Mouse (Mus musculus) adrenal gland, postnatal 4 days (tissue): ENCODE results near the gene Tcp11l1. TPM values are rescaled to one million over a fixed set of nuclear protein-coding genes. Genes with fewer than 3 reads are reported as not detected.

Source experiments
- DNase-seq, 2 experiments: peaks; one replicate each; pipeline ENCODE4 v3.0.0; 2021 to 2022; ENCODE audit warnings: low spot score in 2 of 2, mixed read lengths in 2 of 2
- total RNA-seq, 2 experiments: library from RNA; stranded (reverse); gene quantifications; 2 replicates each; pipeline ENCODE4 v1.2.3; 2021

The Tcp11l1 gene
- total RNA-seq, 2 experiments from 2014 or later: 15.5 to 19.3 TPM

- DNase-seq: no peak
Measured at GRCm38 (mm10) chr2:104714254-104714691, 2.3 kb upstream of the Tcp11l1 start.

GRCm38 (mm10) chr2:104712486-104712809 is 479 bp upstream of the Tcp11l1 start:
- DNase-seq: no peak

- no peak for DNase-seq
Measured at GRCm38 (mm10) chr2:104710670-104711370, 1.1 kb downstream of the Tcp11l1 start.

GRCm38 (mm10) chr2:104709786-104710337 is 2.1 kb downstream of the Tcp11l1 start:
- no peak for DNase-seq

GRCm38 (mm10) chr2:104704355-104704754 is 7.6 kb downstream of the Tcp11l1 start:
- no peak for DNase-seq

GRCm38 (mm10) chr2:104703158-104703557 is 8.8 kb downstream of the Tcp11l1 start:
- no peak for DNase-seq

- no peak for DNase-seq
Measured at GRCm38 (mm10) chr2:104699659-104700058, 12.3 kb downstream of the Tcp11l1 start.

GRCm38 (mm10) chr2:104692551-104692950 is 19.4 kb downstream of the Tcp11l1 start:
- DNase-seq: no peak

GRCm38 (mm10) chr2:104690720-104691119 is 21.2 kb downstream of the Tcp11l1 start:
- DNase-seq: no peak

GRCm38 (mm10) chr2:104688724-104689123 is 23.2 kb downstream of the Tcp11l1 start:
- DNase-seq: no peak

GRCm38 (mm10) chr2:104688321-104688720 is 23.6 kb downstream of the Tcp11l1 start:
- no peak for DNase-seq

- DNase-seq: no peak
Measured at GRCm38 (mm10) chr2:104687261-104687660, 24.7 kb downstream of the Tcp11l1 start.

GRCm38 (mm10) chr2:104685418-104685817 is 26.6 kb downstream of the Tcp11l1 start:
- DNase-seq: peak; percentile 43 to 55

- no peak for DNase-seq
Measured at GRCm38 (mm10) chr2:104684771-104685170, 27.2 kb downstream of the Tcp11l1 start.

GRCm38 (mm10) chr2:104677326-104677725 is 34.6 kb downstream of the Tcp11l1 start:
- DNase-seq: no peak

GRCm38 (mm10) chr2:104671724-104672123 is 40.2 kb downstream of the Tcp11l1 start:
- no peak for DNase-seq

GRCm38 (mm10) chr2:104669122-104669804 is 42.7 kb downstream of the Tcp11l1 start:
- DNase-seq: no peak

- DNase-seq: no peak
Measured at GRCm38 (mm10) chr2:104663372-104664100, 48.4 kb downstream of the Tcp11l1 start.

- DNase-seq: no peak
Measured at GRCm38 (mm10) chr2:104658659-104659058, 53.3 kb downstream of the Tcp11l1 start.

GRCm38 (mm10) chr2:104615985-104616711 is 95.8 kb downstream of the Tcp11l1 start:
- no peak for DNase-seq

GRCm38 (mm10) chr2:104614786-104615185 is 97.2 kb downstream of the Tcp11l1 start:
- DNase-seq: no peak
